Mouse (Mus musculus) kidney, adult 2 months (tissue): ENCODE data around the gene Hist1h2ak. TPM values are rescaled to one million over a fixed set of nuclear protein-coding genes. Genes with fewer than 3 reads are reported as not detected.
A peak's percentile ranks its signal among the peaks of the same experiment; 100 is the strongest.
"Not testable (repeated sequence)": the region's sequence is repeated elsewhere in the genome, so short reads cannot be mapped to it uniquely, and the experiment has no call there.

Source experiments
- DNase-seq: peaks from one replicate; pipeline ENCODE4 v3.0.0; 2021
- H3K27ac ChIP-seq: fragments of 200-500 bp; 2 replicates; pipeline ENCODE4 v1.5.1; 2012; ENCODE audit warnings: low read depth, low read length, control low read depth, inconsistent platforms; ENCODE audit not compliant: insufficient read depth
- H3K27me3 ChIP-seq: fragments of 200-500 bp; replicated peaks from 2 replicates; pipeline ENCODE4 v1.6.1; 2012; ENCODE audit warnings: mild to moderate bottlenecking, moderate library complexity, low read length, inconsistent platforms; ENCODE audit not compliant: control insufficient read depth, insufficient read depth
- H3K36me3 ChIP-seq: fragments of 200-500 bp; 2 replicates; pipeline ENCODE4 v1.6.1; 2012; ENCODE audit warnings: mild to moderate bottlenecking, moderate library complexity, low read length, inconsistent platforms; ENCODE audit not compliant: control insufficient read depth, insufficient read depth
- H3K4me1 ChIP-seq: fragments of 200-500 bp; 2 replicates; pipeline ENCODE4 v1.6.1; 2011; ENCODE audit warnings: low read length; ENCODE audit not compliant: control insufficient read depth, insufficient read depth
- H3K4me3 ChIP-seq: fragments of 200-500 bp; 2 replicates; pipeline ENCODE4 v1.5.1; 2011; ENCODE audit warnings: mild to moderate bottlenecking, low read depth, low read length, control low read depth; ENCODE audit not compliant: insufficient read depth
- CTCF ChIP-seq: fragments of 200-500 bp; conservative IDR thresholded peaks from 2 replicates; pipeline ENCODE4 v1.5.1; 2011; ENCODE audit warnings: low read depth, mild to moderate bottlenecking, control low read depth, low read length, moderate library complexity, mixed read lengths; ENCODE audit not compliant: insufficient read depth, insufficient read length
- POLR2A ChIP-seq: fragments of 200-500 bp; IDR thresholded peaks from one replicate; pipeline ENCODE4 v1.6.1; 2011; ENCODE audit warnings: low read depth, low read length, control low read depth
- WGBS: fragments of 180-500 bp; shearing (Covaris S2); methylation state at CpG from one replicate; pipeline ENCODE4 v1.1.7; 2018; 5-methylcytosine and 5-hydroxymethylcytosine counted together
- polyA plus RNA-seq: library from polyadenylated mRNA; depleted of rRNA; stranded (reverse); fragments of >200 nt; gene quantifications from 2 replicates; pipeline ENCODE4 v1.2.3, GENCODE M21; 2012

The Hist1h2ak gene
- polyA plus RNA-seq, 1 experiment, result 0.72 TPM

DNA sequence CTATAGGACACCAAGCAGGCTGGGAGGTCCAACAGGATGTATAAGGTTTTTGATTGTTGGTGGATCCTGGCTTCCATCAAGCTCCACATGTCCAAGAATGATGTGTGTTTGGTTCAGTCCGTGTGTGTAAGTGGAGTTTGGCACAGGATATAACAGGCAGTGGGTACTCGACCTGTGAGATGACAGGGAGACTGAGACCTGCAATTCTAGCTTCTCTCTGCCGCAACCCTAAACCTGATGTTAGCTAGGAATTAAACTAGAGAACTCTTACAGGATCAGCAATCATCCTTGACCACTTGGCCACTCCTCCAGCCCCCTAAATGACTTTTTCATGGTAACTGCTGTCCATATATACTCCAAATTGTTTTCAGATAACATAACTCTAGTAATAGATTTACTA is 1.3 kb downstream of the Hist1h2ak start:
- H3K27me3 ChIP-seq, result 0 out of 2 replicates have a peak, but pooled peaks cover 1% of the 10 kb centered on the region
- DNase-seq, result no peak
- H3K4me1 ChIP-seq, result no peaks in the 10 kb centered on the region
- no peak overlapping the region for H3K27ac ChIP-seq
- H3K36me3 ChIP-seq, result no peaks in the 10 kb centered on the region
- 50% methylated on average over 3 of the region's 3 CpGs for WGBS
- no peak for TF ChIP-seq POLR2A
- H3K4me3 ChIP-seq, result no peak overlapping the region

DNA sequence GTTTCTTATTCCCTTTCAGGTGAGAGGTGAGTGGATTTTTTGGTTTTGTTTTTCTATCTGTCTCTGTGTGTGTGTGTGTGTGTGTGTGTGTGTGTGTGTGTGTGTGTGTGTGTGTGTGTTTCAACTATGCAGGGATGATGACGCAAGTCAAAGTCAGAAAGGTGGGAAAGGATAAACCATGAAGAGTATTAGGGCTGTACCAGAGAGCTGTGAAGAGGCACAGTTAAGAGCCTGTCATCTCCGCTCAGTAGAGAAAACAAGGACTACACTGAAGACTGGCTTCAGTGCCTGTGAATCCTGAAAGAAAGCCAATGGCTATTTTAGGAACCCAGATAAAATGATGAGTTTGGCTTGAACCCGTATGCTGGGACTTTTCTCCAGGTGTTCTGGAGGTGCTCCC is 1.8 kb downstream of the Hist1h2ak start:
- DNase-seq, result no peak
- Histone ChIP-seq H3K36me3 (no peaks in the 10 kb centered on the region), H3K27me3 (0 out of 2 replicates have a peak, but pooled peaks cover 1% of the 10 kb centered on the region), H3K4me1 (no peaks in the 10 kb centered on the region), H3K27ac (no peak overlapping the region), H3K4me3 (no peak overlapping the region)
- WGBS, result 89% methylated on average over 3 of the region's 3 CpGs
- no peak for TF ChIP-seq CTCF
- no peak for TF ChIP-seq POLR2A

DNA sequence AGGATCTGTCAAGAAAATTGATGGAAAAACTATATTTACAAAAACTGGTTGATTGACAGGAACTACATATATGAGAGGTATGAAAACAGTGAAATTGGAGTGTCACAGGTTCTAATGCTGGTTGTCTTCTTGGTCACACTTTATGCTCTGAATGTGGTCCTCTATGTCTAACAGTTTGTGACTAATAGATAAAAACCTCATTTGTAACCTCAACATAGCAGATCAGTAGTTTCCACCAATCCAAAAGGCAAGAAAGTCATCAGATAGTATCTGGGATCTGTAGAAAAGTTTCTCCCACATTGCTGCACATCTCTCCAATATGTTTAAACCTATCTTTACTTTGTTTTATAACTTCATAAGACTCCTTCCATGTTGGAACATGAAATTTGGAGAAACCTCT is 2.2 kb downstream of the Hist1h2ak start:
- Histone ChIP-seq H3K27ac (no peak overlapping the region), H3K4me1 (no peaks in the 10 kb centered on the region), H3K36me3 (no peaks in the 10 kb centered on the region), H3K27me3 (0 out of 2 replicates have a peak, but pooled peaks cover 1% of the 10 kb centered on the region), H3K4me3 (no peak overlapping the region)
- DNase-seq, result no peak
- TF ChIP-seq CTCF (no peak), POLR2A (no peak)

DNA sequence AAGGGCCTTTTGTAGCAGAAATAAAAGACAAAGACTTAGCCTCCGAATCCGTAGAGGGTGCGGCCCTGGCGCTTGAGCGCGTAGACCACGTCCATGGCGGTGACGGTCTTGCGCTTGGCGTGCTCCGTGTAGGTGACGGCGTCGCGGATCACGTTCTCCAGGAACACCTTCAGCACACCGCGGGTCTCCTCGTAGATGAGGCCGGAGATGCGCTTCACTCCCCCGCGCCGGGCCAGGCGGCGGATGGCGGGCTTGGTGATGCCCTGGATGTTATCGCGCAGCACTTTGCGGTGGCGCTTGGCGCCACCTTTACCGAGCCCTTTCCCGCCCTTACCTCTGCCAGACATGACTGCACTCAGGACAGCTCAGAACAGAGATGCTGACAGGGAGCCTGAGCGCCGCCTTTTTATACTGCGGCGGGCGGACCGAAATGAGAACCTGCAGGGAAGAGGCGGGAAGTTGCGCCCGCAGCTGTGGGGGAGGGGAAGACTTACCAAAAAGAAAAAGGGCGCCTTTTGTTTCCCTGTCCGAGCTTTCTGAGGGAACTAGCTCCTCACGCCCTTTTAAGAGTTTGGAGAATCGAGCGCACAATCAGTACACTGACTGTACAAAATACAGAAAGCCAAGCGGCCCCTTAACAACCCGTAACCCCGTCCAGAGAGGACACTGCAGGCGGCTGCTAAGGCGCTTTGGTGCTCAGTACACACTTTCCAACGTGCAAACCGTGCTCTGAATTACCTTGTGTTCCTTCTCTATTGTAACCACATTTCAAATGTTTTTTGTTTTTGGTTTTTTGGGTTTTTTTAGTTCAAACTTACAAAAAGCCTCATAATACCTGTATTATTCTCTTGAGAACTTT is 3.2 kb downstream of the Hist1h2ak start, which contains the start of gene Hist1h4k:
Gene Hist1h4k (minus strand): TSS at position 347 of the 859 bp plus-strand sequence.
- not testable (repeated sequence) for H3K36me3 ChIP-seq, H3K27me3 ChIP-seq, H3K4me1 ChIP-seq, H3K27ac ChIP-seq
- peak; percentile 83 for DNase-seq
- TF ChIP-seq POLR2A, result peak; percentile 52
- peak within 1 kb of the TSS; percentile 45 for H3K4me3 ChIP-seq
- WGBS, result 1% methylated on average over 50 of the region's 56 CpGs

GRCm38 (mm10) chr13:21749387-21750158 is 4.1 kb downstream of the Hist1h2ak start:
- TF ChIP-seq CTCF (no peak), POLR2A (no peak)
- WGBS, result 26% methylated on average over 5 of the region's 5 CpGs
- Histone ChIP-seq H3K27ac (no peak overlapping the region), H3K36me3 (no peaks in the 10 kb centered on the region), H3K27me3 (0 out of 2 replicates have a peak, but pooled peaks cover 1% of the 10 kb centered on the region), H3K4me1 (no peaks in the 10 kb centered on the region), H3K4me3 (peak overlapping the region; percentile 45)
- no peak for DNase-seq

- no peak overlapping the region for H3K4me3 ChIP-seq
- no peaks in the 10 kb centered on the region for H3K27me3 ChIP-seq
- no peak for TF ChIP-seq CTCF
- TF ChIP-seq POLR2A, result no peak
- no peak for DNase-seq
- H3K4me1 ChIP-seq, result no peaks in the 10 kb centered on the region
- H3K36me3 ChIP-seq, result no peaks in the 10 kb centered on the region
- 87% methylated on average over 1 of the region's 1 CpGs for WGBS
- no peak overlapping the region for H3K27ac ChIP-seq
Measured at GRCm38 (mm10) chr13:21745006-21745405, 8.6 kb downstream of the Hist1h2ak start.

DNA sequence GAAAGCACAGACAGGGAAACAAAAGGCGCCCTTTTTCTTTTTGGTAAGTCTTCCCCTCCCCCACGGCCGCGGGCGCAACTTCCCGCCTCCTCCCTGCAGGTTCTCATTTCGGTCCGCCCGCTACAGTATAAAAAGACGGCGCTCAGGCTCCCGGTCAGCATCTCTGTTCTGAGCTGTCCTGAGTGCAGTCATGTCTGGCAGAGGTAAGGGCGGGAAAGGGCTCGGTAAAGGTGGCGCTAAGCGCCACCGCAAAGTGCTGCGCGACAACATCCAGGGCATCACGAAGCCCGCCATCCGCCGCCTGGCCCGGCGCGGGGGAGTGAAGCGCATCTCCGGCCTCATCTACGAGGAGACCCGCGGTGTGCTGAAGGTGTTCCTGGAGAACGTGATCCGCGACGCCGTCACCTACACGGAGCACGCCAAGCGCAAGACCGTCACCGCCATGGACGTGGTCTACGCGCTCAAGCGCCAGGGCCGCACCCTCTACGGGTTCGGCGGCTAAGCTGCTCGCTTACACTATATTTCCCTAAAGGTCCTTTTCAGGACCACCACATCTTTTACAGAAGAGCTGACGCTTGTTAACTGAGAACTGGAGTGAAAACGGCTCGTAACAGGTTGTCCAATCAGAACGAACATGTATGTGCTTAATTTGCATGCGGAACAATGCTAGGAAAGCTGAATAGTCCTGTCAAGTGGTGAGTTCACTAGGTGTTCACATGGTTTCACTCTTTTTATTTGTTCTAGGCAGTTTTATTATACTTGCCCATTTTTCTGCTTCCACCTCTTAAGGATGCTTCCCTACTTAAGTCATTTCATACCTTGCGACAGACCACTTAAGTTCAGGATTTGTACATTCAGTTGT is 18.5 kb downstream of the Hist1h2ak start, which contains the start of gene Hist1h4j:
Gene Hist1h4j (plus strand): TSS at position 159 of the 862 bp plus-strand sequence.
- not testable (repeated sequence) for H3K27me3 ChIP-seq, H3K27ac ChIP-seq, H3K4me1 ChIP-seq, H3K36me3 ChIP-seq
- WGBS, result 1% methylated on average over 51 of the region's 56 CpGs
- H3K4me3 ChIP-seq, result peak within 1 kb of the TSS; percentile 57
- peak; percentile 61 for DNase-seq
